Mouse (Mus musculus) spleen, adult 2 months (tissue): ENCODE data around the gene Vps26c.

Experiments used
- CTCF ChIP-seq: fragments of 200-500 bp; IDR thresholded peaks from 2 replicates; pipeline ENCODE4 v1.5.1; 2011; ENCODE audit warnings: mild to moderate bottlenecking, inconsistent platforms; ENCODE audit not compliant: insufficient read depth, insufficient read length, insufficient replicate concordance; ENCODE audit errors: extremely low read depth
- POLR2A ChIP-seq: fragments of 200-500 bp; IDR thresholded peaks from 2 replicates; pipeline ENCODE4 v1.6.1; 2011; ENCODE audit warnings: low read depth, low read length, inconsistent platforms

DNA sequence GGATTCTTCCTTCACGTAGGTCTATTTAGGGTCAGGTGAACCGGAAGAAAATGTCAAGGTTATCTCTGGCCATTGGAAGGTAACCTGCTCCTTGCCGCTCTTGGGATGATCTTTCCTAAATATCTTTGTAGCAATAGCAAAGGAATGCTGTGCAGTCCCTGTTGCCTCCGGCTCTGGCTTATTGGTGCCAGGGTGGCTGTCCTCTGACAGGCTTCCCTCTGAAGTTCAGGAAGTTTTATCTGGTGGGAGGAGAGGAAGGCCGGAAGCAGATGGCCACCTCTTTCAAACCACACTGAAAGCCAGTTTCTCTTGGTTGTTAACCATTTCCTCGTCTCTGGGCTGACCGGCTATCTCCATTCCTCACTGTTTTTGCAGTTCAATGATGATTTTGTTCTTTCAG, 32.7 kb upstream of the Vps26c start:
- TF ChIP-seq POLR2A (no peak), CTCF (no peak)
